Mouse (Mus musculus) granulocyte monocyte progenitor cell, adult 5-6 weeks (primary cell): ENCODE measurements around the gene Lypd6b. TPM values are rescaled to one million over a fixed set of nuclear protein-coding genes. Genes with fewer than 3 reads are reported as not detected.

Experiments used
- ATAC-seq: replicated peaks from 2 replicates; pipeline ENCODE4 v1.8.0; 2016; ENCODE audit warnings: mild to moderate bottlenecking, moderate TSS enrichment, inconsistent platforms; ENCODE audit not compliant: poor library complexity, severe bottlenecking
- total RNA-seq, 2 experiments: library from RNA; stranded (forward) in 1 of 2; stranded (reverse) in 1 of 2; fragments of 200-712, 200-1000 nt in 1 of 2; fragments of >200 nt in 1 of 2; fragmentation: Nextera tagmentation in 1 of 2; gene quantifications; 2 replicates each; pipeline ENCODE4 v1.2.3; 2014 to 2017

The Lypd6b gene
- total RNA-seq (2014; fragmentation: Nextera tagmentation) = not detected in 2 replicates
- 0.10 TPM in 1 of 2 replicates, not detected in the other for total RNA-seq (2017)

GRCm38 (mm10) chr2:49787376-49788050, at the start of gene Lypd6b:
Lypd6b (plus strand) TSS chr2:49787688.
- ATAC-seq = peak; percentile 59

- no peak for ATAC-seq
Measured at GRCm38 (mm10) chr2:49739046-49739445, 48.4 kb upstream of the Lypd6b start.

GRCm38 (mm10) chr2:49741026-49741425, 46.5 kb upstream of the Lypd6b start:
- ATAC-seq = no peak

GRCm38 (mm10) chr2:49741895-49742734, 45.4 kb upstream of the Lypd6b start:
- ATAC-seq = no peak

- no peak for ATAC-seq
Measured at GRCm38 (mm10) chr2:49742919-49743318, 44.6 kb upstream of the Lypd6b start.

- no peak for ATAC-seq
Measured at GRCm38 (mm10) chr2:49743775-49744174, 43.7 kb upstream of the Lypd6b start.

- peak; percentile 85 for ATAC-seq
Measured at GRCm38 (mm10) chr2:49744251-49745093, 43.0 kb upstream of the Lypd6b start.

- peak; percentile 4; the same call in 1 of the 2 replicates for ATAC-seq
Measured at GRCm38 (mm10) chr2:49745094-49745781, 42.2 kb upstream of the Lypd6b start.

- no peak for ATAC-seq
Measured at GRCm38 (mm10) chr2:49746947-49747346, 40.5 kb upstream of the Lypd6b start.

- no peak for ATAC-seq
Measured at GRCm38 (mm10) chr2:49747670-49748069, 39.8 kb upstream of the Lypd6b start.

GRCm38 (mm10) chr2:49748628-49749342, 38.7 kb upstream of the Lypd6b start:
- no peak; the same call in 1 of the 2 replicates for ATAC-seq

GRCm38 (mm10) chr2:49749730-49750576, 37.5 kb upstream of the Lypd6b start:
- no peak for ATAC-seq

GRCm38 (mm10) chr2:49751544-49752210, 35.8 kb upstream of the Lypd6b start:
- no peak for ATAC-seq

GRCm38 (mm10) chr2:49752211-49752607, 35.3 kb upstream of the Lypd6b start:
- no peak for ATAC-seq

- no peak for ATAC-seq
Measured at GRCm38 (mm10) chr2:49753062-49753461, 34.4 kb upstream of the Lypd6b start.

GRCm38 (mm10) chr2:49755054-49755453, 32.4 kb upstream of the Lypd6b start:
- ATAC-seq = no peak

- no peak for ATAC-seq
Measured at GRCm38 (mm10) chr2:49757616-49758015, 29.9 kb upstream of the Lypd6b start.
